ENCODE assay signal across 8 mouse cellular contexts in genomic region chr3:144643301-144643871, GRCm38 (mm10).
DNase-seq lines count a peak whose midpoint lies in the region; ATAC-seq and TF ChIP-seq lines count a peak whose summit lies in the region.

No protein-coding gene starts in this region.

- peaks cover 7% of the 10 kb centered on the region; the same call in 1 of the 2 replicates for H3K4me1 ChIP-seq in embryonic facial prominence, embryonic 15.5 days
- peaks cover 13% of the 10 kb centered on the region for H3K4me1 ChIP-seq in heart, embryonic 10.5 days
- peaks cover 5% of the 10 kb centered on the region for H3K4me1 ChIP-seq in kidney, embryonic 14.5 days (ENCODE audit: control insufficient read depth, insufficient read depth, low read length)
- peaks cover 12% of the 10 kb centered on the region; the same call in 1 of the 2 replicates for H3K4me1 ChIP-seq in liver, embryonic 11.5 days (replicated peaks; ENCODE audit: control insufficient read depth, insufficient read depth, low read length)
- 0 out of 2 replicates have a peak, but pooled peaks cover 5% of the 10 kb centered on the region for H3K4me1 ChIP-seq in midbrain, postnatal 0 days (ENCODE audit: insufficient read depth, low read length)

- H3K27me3 ChIP-seq in embryonic facial prominence, embryonic 15.5 days: no peaks in the 10 kb centered on the region
- peaks cover 5% of the 10 kb centered on the region; the same call in 1 of the 2 replicates for H3K27me3 ChIP-seq in heart, embryonic 10.5 days (ENCODE audit: insufficient read depth, poor library complexity, severe bottlenecking)
- H3K27me3 ChIP-seq in kidney, embryonic 14.5 days (ENCODE audit: control insufficient read depth, insufficient read depth, low read length): no peaks in the 10 kb centered on the region
- no peaks in the 10 kb centered on the region for H3K27me3 ChIP-seq in liver, embryonic 11.5 days (replicated peaks; ENCODE audit: control insufficient read depth, insufficient read depth, low read length)
- H3K27me3 ChIP-seq in midbrain, postnatal 0 days (ENCODE audit: insufficient read depth, low read length): no peaks in the 10 kb centered on the region

- ATAC-seq in embryonic facial prominence, embryonic 15.5 days (ENCODE audit: insufficient number of reproducible peaks, low FRiP score, low TSS enrichment, low read depth): peak; percentile 86
- ATAC-seq in kidney, embryonic 14.5 days (ENCODE audit: low FRiP score, low TSS enrichment): peak; percentile 92
- peak; percentile 74 for ATAC-seq in liver, embryonic 11.5 days (replicated peaks; ENCODE audit: low FRiP score)
- ATAC-seq in midbrain, postnatal 0 days (ENCODE audit: low FRiP score): peak; percentile 68

- no peak for TF ChIP-seq CTCF in midbrain, postnatal 0 days (IDR thresholded peaks at IDR 0.05)

- no peaks in the 10 kb centered on the region for H3K9me3 ChIP-seq in embryonic facial prominence, embryonic 15.5 days (replicated peaks)
- no peaks in the 10 kb centered on the region for H3K9me3 ChIP-seq in heart, embryonic 10.5 days
- H3K9me3 ChIP-seq in kidney, embryonic 14.5 days (ENCODE audit: control insufficient read depth, low read length): no peaks in the 10 kb centered on the region
- peaks cover 5% of the 10 kb centered on the region; the same call in 1 of the 2 replicates for H3K9me3 ChIP-seq in liver, embryonic 11.5 days (ENCODE audit: control insufficient read depth, low read length)
- 0 out of 2 replicates have a peak, but pooled peaks cover 5% of the 10 kb centered on the region for H3K9me3 ChIP-seq in midbrain, postnatal 0 days (ENCODE audit: low read length)

- H3K27ac ChIP-seq in embryonic facial prominence, embryonic 15.5 days (replicated peaks): peak overlapping the region; percentile 48
- peak overlapping the region; percentile 54 for H3K27ac ChIP-seq in heart, embryonic 10.5 days
- H3K27ac ChIP-seq in kidney, embryonic 14.5 days (ENCODE audit: low read depth, low read length): peak overlapping the region; percentile 14; the same call in 1 of the 2 replicates
- H3K27ac ChIP-seq in liver, embryonic 11.5 days (ENCODE audit: low read depth, low read length): 0 out of 2 replicates have a peak overlapping the region, but pooled peaks have one; percentile 17
- H3K27ac ChIP-seq in midbrain, postnatal 0 days (ENCODE audit: low read depth, low read length): 0 out of 2 replicates have a peak overlapping the region, but pooled peaks have one; percentile 2

- no peak overlapping the region for H3K4me2 ChIP-seq in embryonic facial prominence, embryonic 15.5 days (replicated peaks)
- H3K4me2 ChIP-seq in kidney, embryonic 14.5 days (replicated peaks; ENCODE audit: low read depth, low read length): no peak overlapping the region
- no peak overlapping the region for H3K4me2 ChIP-seq in liver, embryonic 11.5 days
- no peak overlapping the region for H3K4me2 ChIP-seq in midbrain, postnatal 0 days (ENCODE audit: low read depth, low read length, poor library complexity, severe bottlenecking)

- WGBS in embryonic facial prominence, embryonic 15.5 days: 3% methylated on average over 2 of the region's 2 CpGs
- 0% methylated on average over 2 of the region's 2 CpGs for WGBS in heart, embryonic 10.5 days
- 4% methylated on average over 2 of the region's 2 CpGs for WGBS in kidney, embryonic 14.5 days
- WGBS in liver, embryonic 11.5 days: 3% methylated on average over 2 of the region's 2 CpGs
- 10% methylated on average over 2 of the region's 2 CpGs for WGBS in midbrain, postnatal 0 days

- H3K36me3 ChIP-seq in embryonic facial prominence, embryonic 15.5 days: no peaks in the 10 kb centered on the region
- H3K36me3 ChIP-seq in heart, embryonic 10.5 days: no peaks in the 10 kb centered on the region
- no peaks in the 10 kb centered on the region for H3K36me3 ChIP-seq in kidney, embryonic 14.5 days (ENCODE audit: control insufficient read depth, insufficient read depth, low read length)
- H3K36me3 ChIP-seq in liver, embryonic 11.5 days (ENCODE audit: control insufficient read depth, insufficient read depth, low read length): no peaks in the 10 kb centered on the region
- H3K36me3 ChIP-seq in midbrain, postnatal 0 days (ENCODE audit: insufficient read depth, low read length): no peaks in the 10 kb centered on the region; the same call in 1 of the 2 replicates

- no peak overlapping the region for H3K9ac ChIP-seq in embryonic facial prominence, embryonic 15.5 days
- H3K9ac ChIP-seq in kidney, embryonic 14.5 days (ENCODE audit: low read depth, low read length): no peak overlapping the region
- no peak overlapping the region for H3K9ac ChIP-seq in liver, embryonic 11.5 days (ENCODE audit: low read depth, low read length)
- no peak overlapping the region for H3K9ac ChIP-seq in midbrain, postnatal 0 days (replicated peaks; ENCODE audit: low read length, poor library complexity, severe bottlenecking)

- H3K4me3 ChIP-seq in embryonic facial prominence, embryonic 15.5 days (replicated peaks): no peak overlapping the region
- no peak overlapping the region for H3K4me3 ChIP-seq in heart, embryonic 10.5 days
- no peak overlapping the region for H3K4me3 ChIP-seq in kidney, embryonic 14.5 days (ENCODE audit: low read length)
- no peak overlapping the region for H3K4me3 ChIP-seq in liver, embryonic 11.5 days (ENCODE audit: low read depth, low read length)
- H3K4me3 ChIP-seq in midbrain, postnatal 0 days (ENCODE audit: low read depth, low read length): no peak overlapping the region

- DNase-seq in adrenal gland, postnatal 14 days: peak; percentile 71
- DNase-seq in heart, embryonic 10.5 days (ENCODE audit: low spot score): peak; percentile 90
- DNase-seq in liver, embryonic 11.5 days (ENCODE audit: low spot score): peak; percentile 51
- DNase-seq in midbrain, postnatal 0 days (ENCODE audit: low spot score): peak; percentile 68
- no peak for DNase-seq in thymus, postnatal 14 days
- DNase-seq in natural killer cell, adult 2 months (ENCODE audit: low spot score in 2 of 2): no peak

Comparison
In these comparisons a context has a peak if more than half of its experiments do, and no peak if none do; other contexts are left out.
1. DNase-seq: peak in adrenal gland, postnatal 14 days (single experiment), heart, embryonic 10.5 days (single experiment), liver, embryonic 11.5 days (single experiment) and midbrain, postnatal 0 days (single experiment); none in thymus, postnatal 14 days (single experiment) and natural killer cell, adult 2 months (0 of 2).
2. H3K27ac ChIP-seq: peak in every context shown above with its lines; median percentile 54 in heart, embryonic 10.5 days; 48 in embryonic facial prominence, embryonic 15.5 days; 17 in liver, embryonic 11.5 days; 14 in kidney, embryonic 14.5 days; 2 in midbrain, postnatal 0 days.
3. Peak in every context shown above with its lines, with median percentiles within 50 percentile points of each other: ATAC-seq.